Mouse (Mus musculus) intestine, embryonic 15.5 days (tissue): ENCODE measurements around the gene Casc4. TPM values are rescaled to one million over a fixed set of nuclear protein-coding genes. Genes with fewer than 3 reads are reported as not detected.

Experiments used
- ATAC-seq: fragments of 200-750 bp; cut with Nextera tagmentation; 2 replicates; pipeline ENCODE4 v1.8.0; 2017; ENCODE audit warnings: moderate TSS enrichment, moderate library complexity
- H3K27ac ChIP-seq: fragments of 300-500 bp; sonication (generic); 2 replicates; pipeline ENCODE4 v1.5.1; 2015; ENCODE audit warnings: mild to moderate bottlenecking, inconsistent platforms
- H3K27me3 ChIP-seq: fragments of 300-500 bp; sonication (generic); replicated peaks from 2 replicates; pipeline ENCODE4 v1.6.1; 2015; ENCODE audit warnings: inconsistent platforms
- H3K36me3 ChIP-seq: fragments of 300-500 bp; sonication (generic); 2 replicates; pipeline ENCODE4 v1.6.1; 2015; ENCODE audit warnings: inconsistent platforms
- H3K4me1 ChIP-seq: fragments of 300-500 bp; sonication (generic); replicated peaks from 2 replicates; pipeline ENCODE4 v1.6.1; 2015; ENCODE audit warnings: inconsistent platforms
- H3K4me2 ChIP-seq: fragments of 300-500 bp; sonication (generic); replicated peaks from 2 replicates; pipeline ENCODE4 v1.6.1; 2015; ENCODE audit warnings: mild to moderate bottlenecking, inconsistent platforms
- H3K4me3 ChIP-seq: fragments of 300-500 bp; sonication (generic); replicated peaks from 2 replicates; pipeline ENCODE4 v1.5.1; 2015; ENCODE audit warnings: inconsistent platforms
- H3K9ac ChIP-seq: fragments of 300-500 bp; sonication (generic); 2 replicates; pipeline ENCODE4 v1.6.1; 2015; ENCODE audit warnings: inconsistent platforms
- H3K9me3 ChIP-seq: fragments of 300-500 bp; sonication (generic); 2 replicates; pipeline ENCODE4 v1.6.1; 2016; ENCODE audit warnings: inconsistent platforms
- WGBS: fragments of 180-500 bp; shearing (Covaris S2); methylation state at CpG from one replicate; pipeline ENCODE4 v1.1.7; 2015; 5-methylcytosine and 5-hydroxymethylcytosine counted together
- polyA plus RNA-seq: library from polyadenylated mRNA; unstranded; fragments of >200 nt; fragmentation: Nextera tagmentation; extraction: Ambion mirVana; gene quantifications from 2 replicates; pipeline ENCODE4 v1.2.1, GENCODE M21; 2015

Casc4 gene
- 16.3 and 19.6 TPM in 2 replicates for polyA plus RNA-seq

DNA sequence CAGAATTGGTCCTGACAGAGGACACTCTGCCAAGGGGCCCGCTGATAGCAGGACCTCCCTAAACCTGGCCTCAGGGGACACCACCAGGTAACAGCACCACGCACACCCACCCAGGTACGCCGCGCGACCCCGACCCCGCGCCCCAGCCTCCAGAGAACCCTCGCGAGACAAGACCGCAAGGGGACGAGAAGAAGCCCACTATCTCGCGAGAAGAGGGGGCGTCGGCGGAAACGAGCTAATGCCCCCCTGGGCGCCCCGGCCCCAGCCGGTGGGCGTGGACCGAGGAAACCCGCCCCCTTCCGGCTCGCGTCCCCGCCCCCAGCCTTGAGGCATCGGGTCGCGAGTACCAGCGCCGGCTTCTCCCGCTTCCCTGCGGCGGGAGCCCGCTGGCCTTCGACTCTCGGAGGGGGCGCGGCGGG is at the start of gene Casc4:
Gene Casc4 (plus strand): TSS at position 339 of the 419 bp plus-strand sequence.
- no peaks in the 10 kb centered on the region for H3K9me3 ChIP-seq
- no peaks in the 10 kb centered on the region for H3K27me3 ChIP-seq
- peak within 1 kb of the TSS; percentile 81 for H3K9ac ChIP-seq
- H3K4me1 ChIP-seq: 0 out of 2 replicates have a peak, but pooled peaks cover 8% of the 10 kb centered on the region
- H3K27ac ChIP-seq: peak within 1 kb of the TSS; percentile 78
- H3K4me3 ChIP-seq: peak within 1 kb of the TSS; percentile 89
- H3K36me3 ChIP-seq: no peaks in the 10 kb centered on the region
- WGBS: under 1% methylated on average over 42 of the region's 43 CpGs
- peak; percentile 98 for ATAC-seq
- H3K4me2 ChIP-seq: peak within 1 kb of the TSS; percentile 82

DNA sequence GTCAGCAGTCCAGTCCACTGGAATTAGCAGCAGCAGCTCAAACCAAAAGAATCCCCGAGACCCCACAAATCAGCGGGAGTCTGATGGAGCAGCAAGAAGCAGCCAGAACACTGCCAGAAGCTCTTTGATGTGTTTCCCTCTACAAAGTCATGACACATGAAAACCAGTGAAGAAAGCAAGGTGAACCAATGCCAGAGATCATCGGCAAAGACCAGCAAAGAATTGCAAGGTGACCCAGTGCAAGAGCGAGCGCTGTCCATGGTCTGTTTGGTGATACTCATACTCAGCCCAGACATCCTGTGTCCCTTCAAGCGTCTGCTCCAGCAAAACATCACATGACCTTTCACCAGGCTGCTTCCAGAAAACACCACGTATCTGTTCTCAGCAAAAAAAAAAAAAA is 45.0 kb upstream of the Casc4 start:
- Histone ChIP-seq H3K9me3 (no peaks in the 10 kb centered on the region), H3K27ac (no peak overlapping the region), H3K27me3 (no peaks in the 10 kb centered on the region), H3K4me2 (no peak overlapping the region), H3K4me3 (no peak overlapping the region), H3K9ac (no peak overlapping the region), H3K4me1 (no peaks in the 10 kb centered on the region), H3K36me3 (no peaks in the 10 kb centered on the region)
- no peak for ATAC-seq
- 84% methylated on average over 7 of the region's 7 CpGs for WGBS

DNA sequence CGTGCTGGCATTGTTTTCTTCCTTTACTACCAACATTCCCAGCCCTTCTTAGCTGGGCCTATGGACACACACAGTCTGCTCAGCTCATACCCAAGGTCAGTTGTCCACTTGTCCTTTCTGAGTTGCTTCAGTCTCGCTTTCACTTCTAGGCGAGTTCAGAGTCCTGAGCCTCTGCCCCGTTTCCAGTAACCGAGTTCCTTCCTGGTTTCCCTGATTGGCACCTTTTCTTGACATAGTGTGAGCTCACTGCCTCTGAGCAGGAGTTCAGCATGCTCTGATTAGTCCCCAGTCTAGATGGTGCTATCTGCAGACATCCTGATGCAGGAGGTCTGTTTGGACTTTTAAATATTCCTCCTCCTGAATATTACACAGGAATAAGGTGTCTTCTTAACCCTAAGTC is 42.1 kb upstream of the Casc4 start:
- WGBS: 59% methylated on average over 5 of the region's 5 CpGs
- no peak overlapping the region for H3K27ac ChIP-seq
- no peak overlapping the region for H3K4me3 ChIP-seq
- no peak overlapping the region for H3K9ac ChIP-seq
- ATAC-seq: no peak
- H3K4me2 ChIP-seq: no peak overlapping the region
- no peaks in the 10 kb centered on the region for H3K27me3 ChIP-seq
- no peaks in the 10 kb centered on the region for H3K9me3 ChIP-seq
- no peaks in the 10 kb centered on the region for H3K4me1 ChIP-seq
- no peaks in the 10 kb centered on the region for H3K36me3 ChIP-seq

DNA sequence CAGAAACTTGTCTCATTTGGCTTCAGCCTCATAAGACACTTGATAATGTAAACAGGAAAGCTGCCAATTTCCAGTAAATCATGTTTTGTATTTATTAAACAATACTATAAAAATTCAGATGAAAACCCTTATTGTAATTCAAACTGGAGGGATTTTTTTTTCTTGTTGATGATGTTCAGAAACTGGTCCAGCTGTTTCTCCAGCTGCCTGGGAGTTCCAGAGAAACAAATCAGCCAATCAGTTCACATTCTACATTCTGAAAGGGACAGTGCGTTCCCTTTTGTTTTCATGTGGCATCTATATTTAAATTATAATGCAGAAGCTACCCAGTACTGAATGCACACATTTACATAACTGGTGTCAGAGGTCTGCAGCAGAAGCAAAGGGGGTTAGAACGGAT is 40.6 kb upstream of the Casc4 start:
- no peaks in the 10 kb centered on the region for H3K4me1 ChIP-seq
- no peak overlapping the region for H3K4me3 ChIP-seq

DNA sequence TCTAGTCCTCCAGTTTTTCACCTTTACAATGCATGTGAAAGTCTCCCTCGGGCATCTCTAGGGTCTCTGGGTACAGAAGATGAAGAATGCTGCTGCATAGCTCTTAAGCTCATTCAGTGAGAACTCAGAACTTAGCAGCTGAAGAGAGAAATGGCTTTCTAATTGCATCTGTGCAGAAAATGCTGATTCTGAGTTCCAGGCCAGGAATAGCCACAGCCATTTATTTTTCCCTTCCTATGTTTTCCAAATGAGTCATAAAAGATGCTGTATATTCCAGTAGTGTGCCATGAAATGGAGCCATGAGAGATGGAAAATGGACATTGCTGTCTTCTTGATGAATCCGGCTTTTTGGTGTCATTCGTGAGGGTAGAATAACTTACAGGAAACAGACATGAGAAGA is 38.4 kb upstream of the Casc4 start:
- no peaks in the 10 kb centered on the region for H3K36me3 ChIP-seq
- H3K27me3 ChIP-seq: no peaks in the 10 kb centered on the region
- H3K4me2 ChIP-seq: no peak overlapping the region
- no peak overlapping the region for H3K4me3 ChIP-seq
- no peaks in the 10 kb centered on the region for H3K9me3 ChIP-seq
- no peak for ATAC-seq
- no peaks in the 10 kb centered on the region for H3K4me1 ChIP-seq
- WGBS: 82% methylated on average over 3 of the region's 3 CpGs
- no peak overlapping the region for H3K9ac ChIP-seq
- no peak overlapping the region for H3K27ac ChIP-seq

More for the DNA sequence above, 40.6 kb upstream of the Casc4 start:
- H3K9me3 ChIP-seq: no peaks in the 10 kb centered on the region
- no peak overlapping the region for H3K27ac ChIP-seq
- H3K36me3 ChIP-seq: no peaks in the 10 kb centered on the region
- ATAC-seq: no peak
- no peak overlapping the region for H3K9ac ChIP-seq
- no peak overlapping the region for H3K4me2 ChIP-seq
- WGBS: 66% methylated on average over 2 of the region's 2 CpGs
- no peaks in the 10 kb centered on the region for H3K27me3 ChIP-seq

DNA sequence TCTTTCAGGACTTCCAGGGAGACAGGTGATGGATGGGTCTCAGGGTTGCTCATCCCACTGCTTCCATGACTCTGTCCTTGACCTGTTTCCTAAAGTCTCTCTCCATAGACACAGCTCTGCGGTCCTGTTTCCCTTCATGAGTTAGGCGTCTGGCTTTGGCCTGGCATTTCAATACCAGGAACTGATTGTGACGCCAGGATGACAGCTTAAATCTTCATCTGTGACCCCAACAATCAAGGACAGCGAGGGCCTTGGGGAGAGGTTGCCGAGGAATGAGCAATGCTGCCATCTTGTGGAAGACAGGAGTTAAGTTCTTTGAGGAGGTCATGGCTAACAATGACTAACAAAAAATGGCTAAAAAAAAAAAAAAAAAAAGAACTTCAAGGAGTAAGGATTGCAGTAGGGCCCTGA is 34.3 kb upstream of the Casc4 start:
- H3K9me3 ChIP-seq: no peaks in the 10 kb centered on the region
- WGBS: 6% methylated on average over 5 of the region's 5 CpGs
- no peak overlapping the region for H3K4me3 ChIP-seq
- H3K4me2 ChIP-seq: no peak overlapping the region
- H3K4me1 ChIP-seq: no peaks in the 10 kb centered on the region
- no peaks in the 10 kb centered on the region for H3K36me3 ChIP-seq
- no peak for ATAC-seq
- H3K9ac ChIP-seq: no peak overlapping the region
- H3K27me3 ChIP-seq: no peaks in the 10 kb centered on the region
- no peak overlapping the region for H3K27ac ChIP-seq

DNA sequence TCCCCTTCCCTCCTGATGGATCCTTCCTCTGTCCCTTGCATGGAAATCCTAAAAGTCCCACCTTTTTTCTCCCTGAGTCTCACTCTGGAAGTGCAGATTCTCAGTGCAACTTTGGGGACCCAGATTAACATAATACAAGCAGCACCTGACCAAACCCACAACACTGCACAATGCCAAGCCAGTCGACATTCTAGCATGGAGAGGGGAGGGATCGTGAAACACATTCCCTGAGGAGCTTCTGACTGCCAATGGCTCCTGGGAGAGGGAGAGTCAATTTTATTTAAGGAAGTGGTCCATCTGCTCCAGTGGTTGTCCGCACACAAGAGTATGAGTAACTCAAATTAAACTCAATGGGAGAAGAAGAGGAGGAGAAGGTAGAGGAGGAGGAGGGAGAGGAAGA is 31.8 kb upstream of the Casc4 start:
- H3K4me2 ChIP-seq: no peak overlapping the region
- H3K27ac ChIP-seq: no peak overlapping the region
- no peak overlapping the region for H3K9ac ChIP-seq
- no peak for ATAC-seq
- 40% methylated on average over 3 of the region's 3 CpGs for WGBS
- H3K9me3 ChIP-seq: no peaks in the 10 kb centered on the region
- no peaks in the 10 kb centered on the region for H3K27me3 ChIP-seq
- H3K36me3 ChIP-seq: no peaks in the 10 kb centered on the region
- H3K4me3 ChIP-seq: no peak overlapping the region
- H3K4me1 ChIP-seq: no peaks in the 10 kb centered on the region

DNA sequence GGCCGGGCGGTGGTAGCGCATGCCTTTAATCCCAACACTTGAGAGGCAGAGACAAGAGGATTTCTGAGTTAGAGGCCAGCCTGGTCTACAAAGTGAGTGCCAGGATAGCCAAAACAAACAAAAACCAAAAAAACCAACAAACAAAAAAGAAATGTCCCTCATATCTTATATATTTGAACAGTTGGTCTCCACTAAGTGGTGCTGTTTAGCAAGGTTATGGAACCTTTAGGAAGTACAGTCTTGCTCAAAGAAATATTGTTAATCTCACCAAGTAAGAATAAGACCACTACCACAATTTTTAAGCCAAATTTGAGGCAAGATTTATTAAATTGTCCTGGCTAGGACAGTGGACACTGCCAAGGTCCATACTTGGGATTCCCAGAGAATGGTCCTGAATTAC is 25.3 kb upstream of the Casc4 start:
- Histone ChIP-seq H3K27ac (no peak overlapping the region), H3K4me3 (no peak overlapping the region), H3K4me2 (no peak overlapping the region)

DNA sequence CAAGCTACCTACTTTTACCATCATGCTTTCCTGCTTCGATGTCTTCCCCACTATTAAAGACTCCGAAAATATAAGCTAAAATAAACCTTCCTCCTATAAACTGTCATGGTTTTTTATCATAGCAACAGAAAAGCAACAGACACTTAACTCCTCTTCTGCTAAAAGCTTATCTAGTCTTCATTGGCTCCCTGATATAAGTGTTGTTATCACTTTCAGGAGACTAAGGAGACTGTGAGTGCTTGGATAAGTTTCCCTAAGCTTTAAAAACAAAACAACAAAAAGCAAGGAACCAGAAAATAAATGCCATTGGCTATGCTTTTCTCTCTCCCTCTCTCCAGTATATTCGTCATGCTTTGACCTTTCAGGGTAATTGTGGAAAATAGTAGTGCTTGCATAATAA is 24.5 kb upstream of the Casc4 start:
- Histone ChIP-seq H3K4me3 (no peak overlapping the region), H3K9me3 (no peaks in the 10 kb centered on the region), H3K4me1 (no peaks in the 10 kb centered on the region), H3K36me3 (no peaks in the 10 kb centered on the region), H3K27ac (no peak overlapping the region), H3K4me2 (no peak overlapping the region), H3K27me3 (no peaks in the 10 kb centered on the region), H3K9ac (no peak overlapping the region)
- WGBS: 75% methylated on average over 3 of the region's 3 CpGs
- ATAC-seq: no peak

More for the DNA sequence above, 25.3 kb upstream of the Casc4 start:
- H3K9me3 ChIP-seq: no peaks in the 10 kb centered on the region
- no peak overlapping the region for H3K9ac ChIP-seq
- no peak for ATAC-seq
- 95% methylated on average over 3 of the region's 3 CpGs for WGBS
- no peaks in the 10 kb centered on the region for H3K36me3 ChIP-seq
- no peaks in the 10 kb centered on the region for H3K27me3 ChIP-seq
- H3K4me1 ChIP-seq: no peaks in the 10 kb centered on the region

DNA sequence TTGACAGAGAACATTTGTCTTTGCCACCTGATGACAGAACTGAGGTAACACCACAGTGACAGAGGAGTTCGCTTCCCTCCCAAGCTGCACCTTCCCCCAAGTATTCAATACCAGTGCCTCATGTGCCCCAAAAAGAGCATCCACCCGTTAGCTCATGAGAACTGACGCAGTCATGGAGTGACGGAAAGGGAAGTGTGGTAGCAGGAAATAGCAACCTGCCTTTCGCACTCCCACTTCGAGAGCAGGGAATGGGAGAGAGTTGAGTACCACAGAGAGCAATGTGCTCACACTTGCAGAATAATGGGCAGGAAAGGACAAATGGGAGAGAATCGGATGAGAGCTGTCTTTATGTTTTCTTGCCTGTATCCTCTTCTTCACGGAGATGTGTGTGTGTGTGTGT is 20.7 kb upstream of the Casc4 start:
- Histone ChIP-seq H3K27ac (no peak overlapping the region), H3K9me3 (no peaks in the 10 kb centered on the region), H3K9ac (no peak overlapping the region), H3K4me1 (no peaks in the 10 kb centered on the region), H3K4me2 (no peak overlapping the region), H3K27me3 (no peaks in the 10 kb centered on the region), H3K4me3 (no peak overlapping the region), H3K36me3 (no peaks in the 10 kb centered on the region)
- ATAC-seq: no peak
- WGBS: 60% methylated on average over 8 of the region's 8 CpGs

DNA sequence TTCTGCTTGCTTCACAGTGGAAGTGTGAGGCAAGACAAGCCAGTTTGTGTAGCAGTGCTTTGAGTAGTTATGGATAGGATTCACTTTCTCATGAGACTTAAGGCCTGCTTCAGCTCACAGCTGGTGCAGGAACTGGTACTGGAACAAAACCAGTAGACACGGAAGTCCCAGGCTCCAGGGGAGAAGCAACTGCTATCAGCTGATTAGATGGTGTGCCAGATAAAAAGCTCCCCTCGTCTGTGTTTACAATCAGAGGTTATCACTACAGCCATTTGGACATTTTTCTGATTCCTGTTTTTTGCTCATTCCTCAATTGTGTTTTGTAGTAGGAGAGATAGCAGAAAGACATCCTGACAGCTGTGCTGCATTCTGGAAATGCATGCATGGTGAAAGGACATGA is 14.7 kb upstream of the Casc4 start:
- H3K9ac ChIP-seq: no peak overlapping the region
- ATAC-seq: no peak
- 38% methylated on average over 2 of the region's 2 CpGs for WGBS

DNA sequence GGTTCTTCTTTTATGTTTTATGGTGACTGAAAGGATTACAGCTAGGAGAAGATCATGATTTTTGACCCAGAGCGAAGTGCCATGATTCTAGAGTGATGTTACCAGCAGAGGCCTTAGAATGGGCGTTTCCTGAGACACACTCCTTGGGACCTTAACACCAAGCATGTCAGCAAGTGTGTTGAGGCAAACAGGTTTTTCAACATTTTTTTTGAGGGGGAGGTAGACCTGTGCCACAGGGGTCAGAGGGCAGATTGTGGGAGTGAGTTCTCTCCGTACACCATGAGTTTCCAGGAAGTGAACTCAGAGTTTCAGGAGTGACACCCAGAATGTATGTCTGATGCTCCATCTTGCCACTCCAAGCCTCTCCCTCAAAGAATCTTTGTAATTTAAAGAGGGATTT is 12.8 kb upstream of the Casc4 start:
- WGBS: 58% methylated on average over 3 of the region's 3 CpGs
- H3K27ac ChIP-seq: no peak overlapping the region
- H3K4me2 ChIP-seq: no peak overlapping the region
- no peak overlapping the region for H3K9ac ChIP-seq
- H3K27me3 ChIP-seq: no peaks in the 10 kb centered on the region
- no peak overlapping the region for H3K4me3 ChIP-seq
- ATAC-seq: peak; percentile 77
- H3K36me3 ChIP-seq: no peaks in the 10 kb centered on the region
- no peaks in the 10 kb centered on the region for H3K9me3 ChIP-seq
- H3K4me1 ChIP-seq: no peaks in the 10 kb centered on the region

More for the DNA sequence above, 14.7 kb upstream of the Casc4 start:
- H3K4me3 ChIP-seq: no peak overlapping the region
- no peaks in the 10 kb centered on the region for H3K9me3 ChIP-seq
- H3K27me3 ChIP-seq: no peaks in the 10 kb centered on the region
- no peak overlapping the region for H3K4me2 ChIP-seq
- H3K36me3 ChIP-seq: no peaks in the 10 kb centered on the region
- H3K4me1 ChIP-seq: no peaks in the 10 kb centered on the region
- no peak overlapping the region for H3K27ac ChIP-seq

DNA sequence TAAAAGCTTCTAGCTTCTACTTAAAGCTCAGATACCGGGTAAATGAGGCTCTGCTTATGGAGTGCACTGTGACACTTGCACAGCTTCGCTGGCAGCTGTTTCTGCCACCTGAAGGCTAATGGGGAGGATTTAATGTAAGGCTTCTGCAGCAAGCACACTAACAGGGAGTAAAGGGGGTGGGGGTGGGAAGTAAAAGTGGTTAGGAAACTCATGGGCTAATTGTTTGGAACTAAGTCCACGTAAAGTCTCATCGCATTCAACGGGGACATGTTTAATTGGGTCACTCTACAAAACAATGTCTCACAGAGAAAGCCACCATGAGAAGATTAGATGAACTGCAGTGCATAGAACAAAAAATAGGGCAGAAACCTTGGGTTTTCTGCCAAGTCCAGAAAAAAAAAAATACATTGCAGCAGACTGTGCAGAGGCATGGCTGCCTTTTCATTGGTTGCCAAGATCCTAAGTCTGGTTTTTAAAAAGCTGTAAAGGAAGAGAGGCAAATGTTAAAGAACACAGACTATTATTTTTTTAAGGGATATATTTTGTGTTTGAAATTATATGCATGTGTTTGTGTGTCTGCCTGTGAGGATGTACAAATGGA is 7.3 kb upstream of the Casc4 start:
- no peaks in the 10 kb centered on the region for H3K27me3 ChIP-seq
- ATAC-seq: no peak
- no peaks in the 10 kb centered on the region for H3K4me1 ChIP-seq
- no peaks in the 10 kb centered on the region for H3K9me3 ChIP-seq
- H3K36me3 ChIP-seq: no peaks in the 10 kb centered on the region
- WGBS: 67% methylated on average over 5 of the region's 5 CpGs
- no peak overlapping the region for H3K4me2 ChIP-seq
- H3K4me3 ChIP-seq: no peak overlapping the region
- no peak overlapping the region for H3K27ac ChIP-seq
- H3K9ac ChIP-seq: no peak overlapping the region
